Mouse (Mus musculus) lung, adult 2 months (tissue): ENCODE results near the gene Dpp6.

ENCODE experiments used
- CTCF ChIP-seq: fragments of 200-500 bp; IDR thresholded peaks from 2 replicates; pipeline ENCODE4 v1.5.1; 2011; ENCODE audit warnings: mild to moderate bottlenecking, low read length, control low read depth; ENCODE audit not compliant: insufficient read depth
- POLR2A ChIP-seq: fragments of 200-500 bp; IDR thresholded peaks from 2 replicates; pipeline ENCODE4 v1.6.1; 2011; ENCODE audit warnings: low read depth, mild to moderate bottlenecking, control low read depth, low read length, borderline replicate concordance; ENCODE audit errors: extremely low read depth

DNA sequence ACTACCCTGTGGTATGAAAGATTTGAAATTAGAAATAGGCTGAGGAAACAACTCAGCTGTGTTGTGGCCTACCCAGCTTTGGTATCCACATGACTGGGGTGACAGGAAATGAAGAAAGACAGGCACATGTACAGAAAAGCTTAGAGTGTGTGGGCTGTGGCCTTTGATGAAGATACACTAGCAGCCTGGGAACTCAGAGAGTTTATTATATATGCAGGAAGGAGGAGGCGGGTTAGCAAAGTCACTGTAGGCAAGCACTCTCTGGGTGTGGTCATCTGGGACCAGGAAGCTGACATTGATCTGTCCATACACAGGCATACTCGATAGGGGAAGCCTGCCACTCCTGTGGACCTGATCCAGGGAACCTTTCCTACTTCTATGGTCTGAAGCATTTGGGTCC lies 487.1 kb downstream of the Dpp6 start:
- TF ChIP-seq CTCF: no peak
- no peak for TF ChIP-seq POLR2A
